Mouse (Mus musculus): ENCODE data around the gene Golgb1. TPM values are rescaled to one million over a fixed set of nuclear protein-coding genes. Genes with fewer than 3 reads are reported as not detected.
"Not testable (repeated sequence)": the region's sequence is repeated elsewhere in the genome, so short reads cannot be mapped to it uniquely, and the experiment has no call there.

The Golgb1 gene
- 104 and 116 TPM in 2 replicates for polyA plus RNA-seq (2014; fragmentation: Nextera tagmentation; extraction: Ambion mirVana)

GRCm38 (mm10) chr16:36874583-36875275, at the start of gene Golgb1, which contains the start of gene Eaf2:
Gene Golgb1 (plus strand): TSS chr16:36875140.
Gene Eaf2 (minus strand): TSS chr16:36875003.
- WGBS = under 1% methylated on average over 43 of the region's 43 CpGs
- Histone ChIP-seq H3K4me3 (ENCODE audit: low read length) (peak within 1 kb of the TSS; percentile 89), H3K9me3 (ENCODE audit: control insufficient read depth, low read length) (no peaks in the 10 kb centered on the region), H3K27ac (ENCODE audit: low read depth, low read length) (peak within 1 kb of the TSS; percentile 77), H3K4me2 (replicated peaks; ENCODE audit: low read depth, low read length) (peak within 1 kb of the TSS; percentile 67), H3K36me3 (ENCODE audit: control insufficient read depth, insufficient read depth, low read length) (peaks cover 15% of the 10 kb centered on the region), H3K9ac (ENCODE audit: low read depth, low read length) (peak within 1 kb of the TSS; percentile 86), H3K27me3 (ENCODE audit: control insufficient read depth, insufficient read depth, low read length) (no peaks in the 10 kb centered on the region), H3K4me1 (ENCODE audit: control insufficient read depth, insufficient read depth, low read length) (no peaks in the 10 kb centered on the region; the same call in 1 of the 2 replicates)
- ATAC-seq (ENCODE audit: low FRiP score, low TSS enrichment) = peak; percentile 100

DNA sequence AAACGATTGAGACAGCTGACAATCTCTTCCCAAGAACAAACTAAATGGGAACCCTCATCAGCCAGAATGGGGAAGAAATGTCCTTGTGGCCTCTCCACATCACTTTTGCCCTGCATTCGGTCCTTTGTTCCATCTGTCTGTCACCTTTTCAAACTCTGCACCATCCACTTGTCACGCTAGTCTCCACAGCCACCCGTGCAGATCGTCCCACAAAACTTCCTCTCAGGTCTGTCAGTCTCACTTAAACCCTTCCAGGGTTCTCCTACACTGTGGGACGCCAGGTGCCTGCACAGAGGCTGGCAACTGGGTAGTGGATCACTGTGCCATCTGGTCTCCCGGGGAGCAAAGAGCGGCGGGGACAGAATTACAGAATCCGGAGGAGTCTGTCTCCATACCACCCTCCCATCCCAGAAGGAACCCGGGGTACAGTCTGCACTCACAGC, 47.3 kb upstream of the Golgb1 start:
- 5% methylated on average over 11 of the region's 11 CpGs for WGBS
- no peak overlapping the region for H3K27ac ChIP-seq (ENCODE audit: low read depth, low read length)
- no peaks in the 10 kb centered on the region for H3K4me1 ChIP-seq (ENCODE audit: control insufficient read depth, insufficient read depth, low read length)
- H3K9ac ChIP-seq (ENCODE audit: low read depth, low read length) = peak overlapping the region; percentile 76
- H3K9me3 ChIP-seq (ENCODE audit: control insufficient read depth, low read length) = no peaks in the 10 kb centered on the region
- no peaks in the 10 kb centered on the region for H3K27me3 ChIP-seq (ENCODE audit: control insufficient read depth, insufficient read depth, low read length)
- no peaks in the 10 kb centered on the region for H3K36me3 ChIP-seq (ENCODE audit: control insufficient read depth, insufficient read depth, low read length)
- peak overlapping the region; percentile 68 for H3K4me2 ChIP-seq (replicated peaks; ENCODE audit: low read depth, low read length)
- peak; percentile 34; the same call in 1 of the 2 replicates for ATAC-seq (ENCODE audit: low FRiP score, low TSS enrichment)
- peak overlapping the region; percentile 78 for H3K4me3 ChIP-seq (ENCODE audit: low read length)

- no peaks in the 10 kb centered on the region for H3K9me3 ChIP-seq (ENCODE audit: control insufficient read depth, low read length)
- under 1% methylated on average over 63 of the region's 64 CpGs for WGBS
- H3K4me3 ChIP-seq (ENCODE audit: low read length) = peak within 1 kb of the TSS; percentile 78
Measured at GRCm38 (mm10) chr16:36828054-36828786, 46.7 kb upstream of the Golgb1 start, which contains the start of gene Iqcb1. Gene Iqcb1 (plus strand): TSS chr16:36828385.

DNA sequence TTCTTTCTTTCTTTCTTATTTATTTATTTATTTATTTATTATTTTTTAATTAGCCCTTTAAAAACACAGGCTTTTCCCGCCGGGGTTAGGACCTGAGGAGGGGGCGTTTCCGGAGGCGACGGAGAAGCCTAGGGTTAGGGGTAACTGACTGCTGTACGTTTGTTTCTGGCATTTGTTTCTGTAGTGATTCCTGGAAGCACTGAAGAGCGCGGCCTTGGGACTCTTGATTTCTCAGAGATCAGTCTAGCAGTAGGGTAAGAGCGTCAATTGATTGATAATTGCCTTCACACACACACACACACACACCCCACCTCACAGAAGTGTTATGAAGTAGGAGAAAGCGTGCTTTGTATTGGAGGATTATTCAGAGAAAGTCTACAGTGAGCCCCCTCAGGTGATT, 46.1 kb upstream of the Golgb1 start:
- H3K4me3 ChIP-seq (ENCODE audit: low read length) = peak overlapping the region; percentile 78
- H3K4me1 ChIP-seq (ENCODE audit: control insufficient read depth, insufficient read depth, low read length) = no peaks in the 10 kb centered on the region
- 4% methylated on average over 11 of the region's 11 CpGs for WGBS
- H3K36me3 ChIP-seq (ENCODE audit: control insufficient read depth, insufficient read depth, low read length) = no peaks in the 10 kb centered on the region
- H3K4me2 ChIP-seq (replicated peaks; ENCODE audit: low read depth, low read length) = peak overlapping the region; percentile 68
- 0 out of 2 replicates have a peak, but pooled peaks have one; percentile 17 for ATAC-seq (ENCODE audit: low FRiP score, low TSS enrichment)
- H3K27me3 ChIP-seq (ENCODE audit: control insufficient read depth, insufficient read depth, low read length) = no peaks in the 10 kb centered on the region
- no peaks in the 10 kb centered on the region for H3K9me3 ChIP-seq (ENCODE audit: control insufficient read depth, low read length)
- H3K9ac ChIP-seq (ENCODE audit: low read depth, low read length) = peak overlapping the region; percentile 76
- H3K27ac ChIP-seq (ENCODE audit: low read depth, low read length) = no peak overlapping the region

More at GRCm38 (mm10) chr16:36828054-36828786, 46.7 kb upstream of the Golgb1 start, which contains the start of gene Iqcb1:
- Histone ChIP-seq H3K9ac (ENCODE audit: low read depth, low read length) (peak within 1 kb of the TSS; percentile 76), H3K4me2 (replicated peaks; ENCODE audit: low read depth, low read length) (peak within 1 kb of the TSS; percentile 68), H3K27me3 (ENCODE audit: control insufficient read depth, insufficient read depth, low read length) (no peaks in the 10 kb centered on the region), H3K36me3 (ENCODE audit: control insufficient read depth, insufficient read depth, low read length) (no peaks in the 10 kb centered on the region), H3K4me1 (ENCODE audit: control insufficient read depth, insufficient read depth, low read length) (no peaks in the 10 kb centered on the region), H3K27ac (ENCODE audit: low read depth, low read length) (no peak within 1 kb of the TSS; the same call in 1 of the 2 replicates)
- ATAC-seq (ENCODE audit: low FRiP score, low TSS enrichment) = peak; percentile 99

- H3K27ac ChIP-seq (ENCODE audit: low read depth, low read length); H3K9ac ChIP-seq (ENCODE audit: low read depth, low read length); H3K4me2 ChIP-seq (replicated peaks; ENCODE audit: low read depth, low read length); H3K4me1 ChIP-seq (ENCODE audit: control insufficient read depth, insufficient read depth, low read length); H3K4me3 ChIP-seq (ENCODE audit: low read length); H3K9me3 ChIP-seq (ENCODE audit: control insufficient read depth, low read length); H3K27me3 ChIP-seq (ENCODE audit: control insufficient read depth, insufficient read depth, low read length); ATAC-seq (ENCODE audit: low FRiP score, low TSS enrichment): not testable (repeated sequence)
- WGBS = 93% methylated on average over 1 of the region's 1 CpGs
- peaks cover 27% of the 10 kb centered on the region for H3K36me3 ChIP-seq (ENCODE audit: control insufficient read depth, insufficient read depth, low read length)
Measured at GRCm38 (mm10) chr16:36846894-36847293, 28.0 kb upstream of the Golgb1 start.

- no peak for ATAC-seq (ENCODE audit: low FRiP score, low TSS enrichment)
- H3K9ac ChIP-seq (ENCODE audit: low read depth, low read length) = no peak overlapping the region
- H3K36me3 ChIP-seq (ENCODE audit: control insufficient read depth, insufficient read depth, low read length) = peaks cover 27% of the 10 kb centered on the region
- no peak overlapping the region for H3K4me2 ChIP-seq (replicated peaks; ENCODE audit: low read depth, low read length)
- H3K4me3 ChIP-seq (ENCODE audit: low read length) = no peak overlapping the region
- H3K9me3 ChIP-seq (ENCODE audit: control insufficient read depth, low read length) = no peaks in the 10 kb centered on the region
- no peaks in the 10 kb centered on the region for H3K27me3 ChIP-seq (ENCODE audit: control insufficient read depth, insufficient read depth, low read length)
- no peak overlapping the region for H3K27ac ChIP-seq (ENCODE audit: low read depth, low read length)
- no peaks in the 10 kb centered on the region for H3K4me1 ChIP-seq (ENCODE audit: control insufficient read depth, insufficient read depth, low read length)
- WGBS = 97% methylated on average over 3 of the region's 3 CpGs
Measured at GRCm38 (mm10) chr16:36851202-36851601, 23.7 kb upstream of the Golgb1 start.

- no peak overlapping the region for H3K4me2 ChIP-seq (replicated peaks; ENCODE audit: low read depth, low read length)
- no peaks in the 10 kb centered on the region for H3K4me1 ChIP-seq (ENCODE audit: control insufficient read depth, insufficient read depth, low read length)
- H3K27me3 ChIP-seq (ENCODE audit: control insufficient read depth, insufficient read depth, low read length) = no peaks in the 10 kb centered on the region
- no peak overlapping the region for H3K9ac ChIP-seq (ENCODE audit: low read depth, low read length)
- peaks cover 48% of the 10 kb centered on the region for H3K36me3 ChIP-seq (ENCODE audit: control insufficient read depth, insufficient read depth, low read length)
- WGBS = 94% methylated on average over 3 of the region's 3 CpGs
- no peak overlapping the region for H3K27ac ChIP-seq (ENCODE audit: low read depth, low read length)
- no peak for ATAC-seq (ENCODE audit: low FRiP score, low TSS enrichment)
- H3K9me3 ChIP-seq (ENCODE audit: control insufficient read depth, low read length) = no peaks in the 10 kb centered on the region
- no peak overlapping the region for H3K4me3 ChIP-seq (ENCODE audit: low read length)
Measured at GRCm38 (mm10) chr16:36863585-36863984, 11.4 kb upstream of the Golgb1 start.

- Histone ChIP-seq H3K27me3 (ENCODE audit: control insufficient read depth, insufficient read depth, low read length) (no peaks in the 10 kb centered on the region), H3K9ac (ENCODE audit: low read depth, low read length) (no peak overlapping the region), H3K4me2 (replicated peaks; ENCODE audit: low read depth, low read length) (no peak overlapping the region), H3K4me3 (ENCODE audit: low read length) (no peak overlapping the region), H3K4me1 (ENCODE audit: control insufficient read depth, insufficient read depth, low read length) (no peaks in the 10 kb centered on the region), H3K27ac (ENCODE audit: low read depth, low read length) (no peak overlapping the region), H3K36me3 (ENCODE audit: control insufficient read depth, insufficient read depth, low read length) (peaks cover 47% of the 10 kb centered on the region), H3K9me3 (ENCODE audit: control insufficient read depth, low read length) (no peaks in the 10 kb centered on the region)
- no peak for ATAC-seq (ENCODE audit: low FRiP score, low TSS enrichment)
- 93% methylated on average over 2 of the region's 2 CpGs for WGBS
Measured at GRCm38 (mm10) chr16:36869442-36869841, 5.5 kb upstream of the Golgb1 start.

Data from kidney, embryonic 14.5 days (tissue).